Mouse (Mus musculus) liver, adult 2 months (tissue): ENCODE data around the gene Ap4s1. TPM values are rescaled to one million over a fixed set of nuclear protein-coding genes. Genes with fewer than 3 reads are reported as not detected.

Source experiments
- DNase-seq: peaks from one replicate; pipeline ENCODE4 v3.0.0-alpha.2; 2011; ENCODE audit warnings: low read depth, low spot score; ENCODE audit errors: extremely low read depth
- H3K27ac ChIP-seq: fragments of 200-500 bp; replicated peaks from 2 replicates; pipeline ENCODE4 v1.5.1; 2012; ENCODE audit warnings: low read depth, mild to moderate bottlenecking, control low read depth, inconsistent platforms, low read length; ENCODE audit not compliant: insufficient read depth
- H3K27me3 ChIP-seq: fragments of 200-500 bp; 2 replicates; pipeline ENCODE4 v1.6.1; 2012; ENCODE audit warnings: mild to moderate bottlenecking, moderate library complexity, low read length, inconsistent platforms; ENCODE audit not compliant: control insufficient read depth, insufficient read depth
- H3K36me3 ChIP-seq: fragments of 200-500 bp; 2 replicates; pipeline ENCODE4 v1.6.1; 2012; ENCODE audit warnings: low read length, inconsistent platforms; ENCODE audit not compliant: control insufficient read depth, insufficient read depth
- H3K4me1 ChIP-seq: fragments of 200-500 bp; 2 replicates; pipeline ENCODE4 v1.6.1; 2011; ENCODE audit warnings: low read length; ENCODE audit not compliant: control insufficient read depth, insufficient read depth
- H3K4me3 ChIP-seq: fragments of 200-500 bp; 2 replicates; pipeline ENCODE4 v1.5.1; 2011; ENCODE audit warnings: low read depth, mild to moderate bottlenecking, control low read depth, low read length, moderate library complexity; ENCODE audit not compliant: insufficient read depth
- H3K79me2 ChIP-seq: fragments of 200-500 bp; 2 replicates; pipeline ENCODE4 v1.6.1; 2012; ENCODE audit warnings: inconsistent platforms, mild to moderate bottlenecking, low read length, moderate library complexity; ENCODE audit not compliant: control insufficient read depth, insufficient read depth
- H3K9ac ChIP-seq: fragments of 200-500 bp; 2 replicates; pipeline ENCODE4 v1.6.1; 2012; ENCODE audit warnings: low read depth, mild to moderate bottlenecking, control low read depth, inconsistent platforms, low read length
- CTCF ChIP-seq: fragments of 200-500 bp; IDR thresholded peaks from 2 replicates; pipeline ENCODE4 v1.5.1; 2011; ENCODE audit warnings: low read depth, low read length, control low read depth
- POLR2A ChIP-seq: fragments of 200-500 bp; IDR thresholded peaks from 2 replicates; pipeline ENCODE4 v1.6.1; 2011; ENCODE audit warnings: low read length, control low read depth; ENCODE audit not compliant: insufficient read depth; ENCODE audit errors: extremely low read depth
- WGBS: fragments of 180-500 bp; shearing (Covaris S2); methylation state at CpG from one replicate; pipeline ENCODE4 v1.1.7; 2018; 5-methylcytosine and 5-hydroxymethylcytosine counted together
- polyA plus RNA-seq: library from polyadenylated mRNA; depleted of rRNA; stranded (reverse); fragments of >200 nt; gene quantifications from 2 replicates; pipeline ENCODE4 v1.2.3, GENCODE M21; 2012
- total RNA-seq: library from RNA; depleted of rRNA; stranded (reverse); fragments of >200 nt; gene quantifications from 2 replicates; pipeline ENCODE4 v1.2.3, GENCODE M21; 2014

The Ap4s1 gene
- total and polyA plus RNA-seq, 2 experiments: 4.4 to 20.3 TPM

DNA sequence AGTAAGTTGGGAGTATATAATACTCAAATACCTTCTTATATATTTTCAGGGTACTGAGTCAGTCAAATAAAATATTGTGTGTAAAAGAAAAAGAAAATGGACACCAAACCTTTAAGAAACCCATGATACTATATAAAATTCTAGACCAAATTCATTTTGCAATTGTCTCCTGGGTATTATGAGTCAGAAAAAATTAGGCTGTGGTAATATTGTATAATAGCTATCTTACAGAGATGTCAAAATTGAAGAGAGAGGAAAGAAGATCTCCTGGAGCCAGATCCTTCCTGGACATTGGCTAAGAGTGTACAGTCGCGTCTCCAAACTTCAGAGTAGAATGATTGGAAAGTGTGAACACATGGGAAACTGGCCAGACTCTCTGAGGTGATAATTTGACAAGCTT, 5.3 kb downstream of the Ap4s1 start:
- no peak for TF ChIP-seq POLR2A
- no peak for TF ChIP-seq CTCF
- DNase-seq: no peak
- 78% methylated on average over 2 of the region's 2 CpGs for WGBS
- peaks cover 3% of the 10 kb centered on the region; the same call in 1 of the 2 replicates for H3K4me1 ChIP-seq
- H3K27ac ChIP-seq: no peak overlapping the region
- no peak overlapping the region for H3K4me3 ChIP-seq
- no peaks in the 10 kb centered on the region for H3K27me3 ChIP-seq
- no peaks in the 10 kb centered on the region; the same call in 1 of the 2 replicates for H3K79me2 ChIP-seq
- no peak overlapping the region for H3K9ac ChIP-seq
- H3K36me3 ChIP-seq: no peaks in the 10 kb centered on the region

DNA sequence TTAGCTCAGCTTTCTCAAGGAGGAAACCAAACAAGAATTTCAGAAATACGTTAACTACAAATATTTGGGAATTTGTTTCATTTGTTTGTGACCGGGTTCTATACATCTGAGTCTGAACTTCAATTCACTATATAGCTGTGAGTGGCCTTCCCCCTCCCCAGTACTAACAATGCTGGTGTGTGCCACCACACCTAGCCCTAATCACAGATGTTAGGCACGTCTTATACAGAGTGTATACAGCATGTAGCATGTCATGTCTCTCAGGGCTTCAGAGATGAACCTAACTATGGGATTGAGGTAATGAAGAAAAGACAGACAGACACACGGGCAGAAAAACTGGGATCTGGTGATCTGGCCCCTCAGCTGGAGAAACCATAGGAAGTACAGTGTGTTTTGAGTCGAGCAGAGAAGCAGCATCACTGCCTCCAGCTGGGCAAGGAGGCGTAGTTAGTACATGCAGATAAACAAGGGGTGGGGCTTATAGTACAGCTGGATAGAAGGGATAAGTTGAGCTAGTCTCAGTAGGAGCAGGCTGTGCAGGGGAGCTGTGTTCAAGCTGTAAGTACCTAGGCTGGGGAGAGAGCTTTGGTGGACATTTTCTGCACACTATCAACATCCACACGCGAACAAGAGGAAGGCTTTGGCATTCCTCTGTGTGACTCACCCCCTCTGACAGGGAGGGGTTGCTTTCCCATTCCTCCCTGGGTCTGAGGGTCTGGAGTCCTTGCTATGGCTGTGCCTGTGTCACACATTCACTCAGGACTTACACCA, 9.0 kb downstream of the Ap4s1 start:
- TF ChIP-seq CTCF: no peak
- no peak for TF ChIP-seq POLR2A
- H3K27ac ChIP-seq: no peak overlapping the region
- H3K36me3 ChIP-seq: no peaks in the 10 kb centered on the region
- H3K27me3 ChIP-seq: no peaks in the 10 kb centered on the region
- no peaks in the 10 kb centered on the region for H3K4me1 ChIP-seq
- 74% methylated on average over 8 of the region's 8 CpGs for WGBS
- no peak for DNase-seq
- H3K79me2 ChIP-seq: peaks cover 3% of the 10 kb centered on the region; the same call in 1 of the 2 replicates
- H3K4me3 ChIP-seq: no peak overlapping the region
- H3K9ac ChIP-seq: no peak overlapping the region

GRCm38 (mm10) chr12:51701723-51702122, 10.9 kb downstream of the Ap4s1 start:
- DNase-seq: no peak
- H3K9ac ChIP-seq: no peak overlapping the region
- no peak for TF ChIP-seq POLR2A

DNA sequence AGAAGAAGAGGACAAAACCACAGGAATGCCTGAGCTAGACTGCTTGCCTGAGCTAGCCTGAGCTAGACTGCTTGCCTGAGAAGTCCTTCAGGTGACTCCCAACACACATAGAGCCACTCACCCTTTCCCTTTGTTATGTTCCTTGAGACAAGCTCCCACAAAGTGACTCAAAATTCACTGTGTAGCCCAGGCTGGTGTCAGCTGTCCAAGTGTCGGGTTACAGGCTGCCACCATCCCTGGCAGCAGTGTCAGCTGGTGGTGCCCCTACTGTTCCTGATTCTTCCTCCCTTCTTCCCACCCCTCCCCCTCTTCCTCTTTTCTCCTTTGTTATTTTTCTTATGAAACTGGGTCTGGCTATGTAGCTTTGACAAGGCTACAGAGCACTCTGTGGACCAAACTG, 13.0 kb downstream of the Ap4s1 start:
- 92% methylated on average over 1 of the region's 1 CpGs for WGBS
- TF ChIP-seq CTCF (no peak), POLR2A (no peak)
- no peak overlapping the region for H3K4me3 ChIP-seq

More at GRCm38 (mm10) chr12:51701723-51702122, 10.9 kb downstream of the Ap4s1 start:
- Histone ChIP-seq H3K27ac (no peak overlapping the region), H3K27me3 (no peaks in the 10 kb centered on the region), H3K36me3 (no peaks in the 10 kb centered on the region), H3K4me3 (no peak overlapping the region), H3K79me2 (peaks cover 5% of the 10 kb centered on the region; the same call in 1 of the 2 replicates), H3K4me1 (no peaks in the 10 kb centered on the region)

GRCm38 (mm10) chr12:51704572-51704971, 13.7 kb downstream of the Ap4s1 start:
- Histone ChIP-seq H3K36me3 (no peaks in the 10 kb centered on the region), H3K27ac (no peak overlapping the region), H3K4me1 (no peaks in the 10 kb centered on the region), H3K79me2 (peaks cover 5% of the 10 kb centered on the region; the same call in 1 of the 2 replicates), H3K27me3 (no peaks in the 10 kb centered on the region), H3K9ac (no peak overlapping the region), H3K4me3 (no peak overlapping the region)
- 91% methylated on average over 7 of the region's 7 CpGs for WGBS
- DNase-seq: no peak
- TF ChIP-seq POLR2A: no peak
- no peak for TF ChIP-seq CTCF

More for the DNA sequence above, 13.0 kb downstream of the Ap4s1 start:
- H3K9ac ChIP-seq: no peak overlapping the region
- H3K79me2 ChIP-seq: peaks cover 5% of the 10 kb centered on the region; the same call in 1 of the 2 replicates
- no peaks in the 10 kb centered on the region for H3K36me3 ChIP-seq
- no peak overlapping the region for H3K27ac ChIP-seq
- H3K4me1 ChIP-seq: no peaks in the 10 kb centered on the region
- no peaks in the 10 kb centered on the region for H3K27me3 ChIP-seq
- no peak for DNase-seq

- WGBS: 70% methylated on average over 12 of the region's 12 CpGs
- no peak for DNase-seq
- Histone ChIP-seq H3K4me3 (no peak overlapping the region), H3K9ac (no peak overlapping the region), H3K4me1 (no peaks in the 10 kb centered on the region), H3K79me2 (peaks cover 5% of the 10 kb centered on the region; the same call in 1 of the 2 replicates), H3K27ac (no peak overlapping the region), H3K36me3 (no peaks in the 10 kb centered on the region), H3K27me3 (no peaks in the 10 kb centered on the region)
- TF ChIP-seq POLR2A (no peak), CTCF (no peak)
Measured at GRCm38 (mm10) chr12:51705778-51706177, 14.9 kb downstream of the Ap4s1 start.
